Mouse (Mus musculus) midbrain, postnatal 0 days (tissue): Measurements from ENCODE around the gene Nat9. TPM values are rescaled to one million over a fixed set of nuclear protein-coding genes. Genes with fewer than 3 reads are reported as not detected.

Experiments
- ATAC-seq: fragments of 200-750 bp; cut with Nextera tagmentation; 2 replicates; pipeline ENCODE4 v1.8.0; 2017; ENCODE audit warnings: moderate number of reproducible peaks, mild to moderate bottlenecking, moderate TSS enrichment, moderate library complexity; ENCODE audit not compliant: low FRiP score
- DNase-seq: peaks from one replicate; pipeline ENCODE4 v3.0.0-alpha.2; 2015; ENCODE audit warnings: low spot score
- H3K27ac ChIP-seq: fragments of 300-500 bp; sonication (generic); 2 replicates; pipeline ENCODE4 v1.5.1; 2014; ENCODE audit warnings: low read depth, mild to moderate bottlenecking, low read length, mixed read lengths
- H3K27me3 ChIP-seq: fragments of 300-500 bp; sonication (generic); 2 replicates; pipeline ENCODE4 v1.6.1; 2014; ENCODE audit warnings: low read length, control low read depth, mixed read lengths; ENCODE audit not compliant: insufficient read depth
- H3K36me3 ChIP-seq: fragments of 300-500 bp; sonication (generic); 2 replicates; pipeline ENCODE4 v1.6.1; 2014; ENCODE audit warnings: low read length, control low read depth, mixed read lengths; ENCODE audit not compliant: insufficient read depth
- H3K4me1 ChIP-seq: fragments of 300-500 bp; sonication (generic); 2 replicates; pipeline ENCODE4 v1.6.1; 2014; ENCODE audit warnings: mild to moderate bottlenecking, control low read depth, antibody characterized with exemption, low read length, mixed read lengths; ENCODE audit not compliant: insufficient read depth
- H3K4me2 ChIP-seq: fragments of 300-500 bp; sonication (generic); 2 replicates; pipeline ENCODE4 v1.6.1; 2014; ENCODE audit warnings: low read depth, mild to moderate bottlenecking, low read length, mixed read lengths; ENCODE audit not compliant: poor library complexity, severe bottlenecking
- H3K4me3 ChIP-seq: fragments of 300-500 bp; sonication (generic); 2 replicates; pipeline ENCODE4 v1.5.1; 2014; ENCODE audit warnings: low read depth, mild to moderate bottlenecking, low read length, moderate library complexity
- H3K9ac ChIP-seq: fragments of 300-500 bp; sonication (generic); replicated peaks from 2 replicates; pipeline ENCODE4 v1.6.1; 2014; ENCODE audit warnings: mild to moderate bottlenecking, low read length, moderate library complexity, mixed read lengths; ENCODE audit not compliant: poor library complexity, severe bottlenecking
- H3K9me3 ChIP-seq: fragments of 300-500 bp; sonication (generic); 2 replicates; pipeline ENCODE4 v1.6.1; 2016; ENCODE audit warnings: low read length, control low read depth
- CTCF ChIP-seq: IDR thresholded peaks from 2 replicates; pipeline ENCODE4 v1.5.1; 2016; ENCODE audit warnings: antibody characterized with exemption, mild to moderate bottlenecking
- WGBS: fragments of 180-500 bp; shearing (Covaris S2); extraction: QIAGEN DNeasy Blood & Tissue Kit; methylation state at CpG from one replicate; pipeline ENCODE4 v1.1.7; 2014; 5-methylcytosine and 5-hydroxymethylcytosine counted together
- polyA plus RNA-seq: library from polyadenylated mRNA; unstranded; fragments of >200 nt; fragmentation: Nextera tagmentation; extraction: Ambion mirVana; gene quantifications from 2 replicates; pipeline ENCODE4 v1.2.1, GENCODE M21; 2015
- total RNA-seq: library from RNA; depleted of rRNA; stranded (reverse); fragments of >200 nt; gene quantifications from 2 replicates; pipeline ENCODE4 v1.2.3, GENCODE M21; 2014

Gene Nat9
- total and polyA plus RNA-seq, 2 experiments from 2014 or later: 17.5 to 19.3 TPM

DNA sequence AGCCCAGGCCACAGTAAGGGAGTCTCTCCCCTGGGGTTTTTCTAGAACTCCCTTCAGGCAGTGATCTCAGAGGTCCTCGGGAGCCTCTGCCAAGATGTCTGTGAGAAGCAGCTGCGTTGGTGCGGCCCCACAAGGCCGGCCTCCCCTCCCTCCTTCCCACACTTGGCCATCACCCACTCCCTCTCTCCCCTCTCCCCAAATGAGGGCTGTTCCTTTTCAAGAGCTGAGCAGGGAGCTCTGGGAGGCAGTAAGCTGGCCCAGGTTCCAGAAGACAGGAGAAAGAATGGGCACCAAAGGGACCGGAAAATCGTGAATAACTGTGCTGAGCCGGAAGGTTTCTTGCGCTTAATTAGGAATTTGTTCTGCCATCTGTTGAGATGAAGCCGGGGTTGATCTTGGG lies 44.3 kb upstream of the Nat9 start:
- WGBS: 27% methylated on average over 9 of the region's 9 CpGs
- peak; percentile 63 for DNase-seq
- Histone ChIP-seq H3K27me3 (no peaks in the 10 kb centered on the region), H3K36me3 (no peaks in the 10 kb centered on the region), H3K9me3 (no peaks in the 10 kb centered on the region), H3K4me2 (no peak overlapping the region), H3K4me3 (no peak overlapping the region), H3K4me1 (peaks cover 13% of the 10 kb centered on the region), H3K9ac (no peak overlapping the region), H3K27ac (no peak overlapping the region; the same call in 1 of the 2 replicates)
- no peak for ATAC-seq
- TF ChIP-seq CTCF: no peak

DNA sequence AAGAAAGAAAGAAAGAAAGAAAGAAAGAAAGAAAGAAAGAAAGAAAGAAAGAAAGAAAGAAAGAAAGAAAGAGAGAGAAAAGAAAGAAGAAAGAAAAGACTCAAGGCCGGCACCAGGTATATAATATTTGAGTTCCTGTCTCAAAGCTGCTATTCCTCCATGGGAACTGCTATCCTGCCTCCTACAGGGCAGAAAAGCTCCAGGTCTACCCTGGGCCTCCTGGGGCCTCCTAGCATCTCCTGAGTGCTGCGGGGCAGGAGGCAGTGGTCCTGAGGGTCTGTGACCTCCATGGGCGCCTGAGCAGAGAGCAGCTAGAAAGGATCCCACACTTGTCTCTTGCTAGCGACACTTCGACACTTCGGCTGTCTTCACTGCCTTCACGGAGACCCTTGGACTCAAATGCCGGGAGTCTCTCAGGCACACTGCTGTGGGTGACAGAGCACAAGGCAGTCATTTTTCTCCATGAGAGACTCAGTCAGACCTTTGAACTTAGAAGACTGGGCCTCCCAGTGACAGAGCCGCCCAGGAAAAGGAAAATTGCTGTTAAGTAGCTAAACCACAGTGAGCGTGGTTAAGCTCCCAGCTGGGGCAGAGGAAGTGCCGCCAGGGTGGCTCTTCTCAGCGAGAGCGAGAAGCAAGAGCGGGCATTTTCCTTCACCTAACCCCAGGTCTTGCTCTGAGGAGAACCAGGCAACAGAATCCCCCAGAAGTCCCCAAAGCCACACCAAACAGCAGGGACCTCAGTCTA lies 43.7 kb upstream of the Nat9 start:
- DNase-seq: no peak
- Histone ChIP-seq H3K27me3 (no peaks in the 10 kb centered on the region), H3K4me2 (no peak overlapping the region), H3K4me3 (no peak overlapping the region), H3K9me3 (no peaks in the 10 kb centered on the region), H3K27ac (no peak overlapping the region; the same call in 1 of the 2 replicates), H3K36me3 (no peaks in the 10 kb centered on the region), H3K9ac (no peak overlapping the region), H3K4me1 (peaks cover 17% of the 10 kb centered on the region)
- TF ChIP-seq CTCF: no peak
- 53% methylated on average over 14 of the region's 14 CpGs for WGBS
- ATAC-seq: no peak

DNA sequence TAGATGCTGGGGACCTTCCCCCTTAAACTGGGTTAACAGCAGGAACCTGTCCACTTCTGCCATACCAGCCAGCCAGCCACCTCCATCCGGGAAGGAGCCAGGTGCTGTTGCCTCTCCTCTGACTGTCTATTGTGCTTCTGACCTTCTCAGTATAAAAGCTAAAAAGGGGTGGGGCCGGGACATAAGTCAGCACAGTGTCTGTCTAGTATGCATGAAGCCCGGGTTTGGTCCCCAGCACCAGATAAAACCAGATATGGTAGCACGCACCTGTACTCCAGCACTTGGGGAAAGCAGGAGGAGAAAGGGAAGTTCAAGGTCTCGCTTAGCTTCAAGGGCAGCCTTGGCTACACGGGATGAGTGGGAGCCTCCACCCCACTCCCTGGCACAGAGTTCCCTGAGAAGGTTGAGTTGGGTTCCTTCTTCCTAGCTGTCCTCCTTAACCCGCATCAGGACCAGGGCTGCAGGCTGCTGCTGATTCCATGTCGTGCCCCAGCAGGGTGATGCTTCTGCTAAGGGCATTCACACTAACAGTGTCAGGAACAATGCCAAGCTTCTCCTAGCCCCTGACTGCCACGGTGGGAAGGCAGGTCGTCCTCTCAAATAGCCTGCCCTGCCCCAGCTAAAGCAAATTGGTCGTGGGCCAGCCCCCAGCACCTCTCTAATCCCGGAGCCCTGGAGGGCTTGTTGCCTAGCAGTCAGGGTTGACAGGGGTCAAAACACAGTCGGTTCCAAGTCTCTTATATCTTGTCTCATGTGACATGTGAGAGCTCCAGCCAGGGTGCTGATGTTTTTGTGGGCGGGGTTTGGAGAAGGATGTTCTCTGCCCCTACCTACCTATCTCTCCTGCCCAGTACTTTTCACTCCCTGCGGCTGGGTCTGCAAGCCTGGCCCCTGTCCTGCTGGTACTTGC lies 41.6 kb upstream of the Nat9 start:
- Histone ChIP-seq H3K27me3 (no peaks in the 10 kb centered on the region), H3K9ac (no peak overlapping the region), H3K27ac (no peak overlapping the region), H3K4me2 (no peak overlapping the region), H3K36me3 (no peaks in the 10 kb centered on the region), H3K4me1 (peaks cover 20% of the 10 kb centered on the region), H3K9me3 (no peaks in the 10 kb centered on the region), H3K4me3 (no peak overlapping the region)
- WGBS: 49% methylated on average over 15 of the region's 15 CpGs
- ATAC-seq: no peak
- no peak for TF ChIP-seq CTCF
- DNase-seq: no peak

DNA sequence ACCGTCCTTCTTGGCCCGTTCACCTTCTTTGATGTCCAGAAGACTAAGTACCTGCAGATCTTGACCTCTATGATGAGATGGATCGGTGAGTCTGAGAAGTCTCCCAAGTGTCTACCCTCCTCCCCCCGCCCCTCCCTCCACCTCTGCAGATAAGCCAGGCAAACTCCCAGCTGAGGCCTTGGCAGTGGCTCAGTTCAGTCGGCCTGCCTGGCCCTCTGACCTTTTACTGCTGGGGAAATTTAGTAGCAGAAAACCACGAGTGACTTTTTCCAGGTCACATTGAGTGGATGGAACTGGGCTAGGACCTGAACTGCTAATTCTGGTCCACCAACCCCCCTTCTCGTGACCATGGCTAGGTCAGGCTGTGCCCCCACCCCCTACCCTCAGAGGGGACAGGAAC lies 40.8 kb upstream of the Nat9 start:
- WGBS: 71% methylated on average over 7 of the region's 7 CpGs

DNA sequence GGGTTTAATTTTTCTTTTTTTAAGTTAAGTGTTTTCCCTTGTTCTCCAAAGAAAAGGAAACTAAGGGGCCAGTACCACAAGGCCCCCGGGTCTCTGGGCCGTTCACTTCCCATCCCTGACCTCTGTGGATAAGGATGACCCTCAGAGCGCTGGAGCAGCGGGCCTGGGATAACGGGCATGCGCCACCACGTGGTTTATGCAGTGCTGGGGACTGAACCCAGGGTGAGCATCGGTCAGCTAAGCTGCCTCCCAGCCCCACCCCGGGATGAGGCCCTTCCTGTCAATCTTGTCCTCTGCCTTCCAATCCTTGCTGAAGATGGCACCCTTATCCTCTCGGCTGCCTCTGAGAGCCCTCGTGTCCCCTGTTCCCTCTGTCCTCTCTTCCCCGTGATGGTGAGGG lies 40.0 kb upstream of the Nat9 start:
- H3K9me3 ChIP-seq: no peaks in the 10 kb centered on the region
- no peak overlapping the region for H3K4me2 ChIP-seq
- no peaks in the 10 kb centered on the region for H3K36me3 ChIP-seq
- peak overlapping the region; percentile 33; the same call in 1 of the 2 replicates for H3K9ac ChIP-seq
- no peak for DNase-seq
- ATAC-seq: no peak
- TF ChIP-seq CTCF: no peak
- peaks cover 17% of the 10 kb centered on the region for H3K4me1 ChIP-seq
- H3K4me3 ChIP-seq: no peak overlapping the region
- H3K27ac ChIP-seq: no peak overlapping the region
- 38% methylated on average over 12 of the region's 12 CpGs for WGBS
- H3K27me3 ChIP-seq: no peaks in the 10 kb centered on the region

More for the DNA sequence above, 40.8 kb upstream of the Nat9 start:
- H3K9me3 ChIP-seq: no peaks in the 10 kb centered on the region
- H3K36me3 ChIP-seq: no peaks in the 10 kb centered on the region
- no peak overlapping the region for H3K27ac ChIP-seq
- H3K4me1 ChIP-seq: peaks cover 18% of the 10 kb centered on the region
- H3K4me3 ChIP-seq: no peak overlapping the region
- no peaks in the 10 kb centered on the region for H3K27me3 ChIP-seq
- no peak for TF ChIP-seq CTCF
- no peak for DNase-seq
- H3K4me2 ChIP-seq: no peak overlapping the region
- no peak for ATAC-seq
- no peak overlapping the region for H3K9ac ChIP-seq
